Mouse (Mus musculus) ES-E14 (cell line): Measurements from ENCODE around the gene Myh6.

Experiments used
- CHD2 ChIP-seq: IDR thresholded peaks from 2 replicates; pipeline ENCODE4 v1.6.1; 2014; ENCODE audit warnings: mild to moderate bottlenecking, low read depth, low read length, inconsistent platforms
- ZC3H11A ChIP-seq: IDR thresholded peaks from 2 replicates; pipeline ENCODE4 v1.6.1; 2012; ENCODE audit warnings: low read depth, mild to moderate bottlenecking, inconsistent platforms, low read length, borderline replicate concordance
- ZNF384 ChIP-seq: IDR thresholded peaks from 2 replicates; pipeline ENCODE4 v1.6.1; 2012; ENCODE audit warnings: low read depth, low read length, inconsistent platforms

DNA sequence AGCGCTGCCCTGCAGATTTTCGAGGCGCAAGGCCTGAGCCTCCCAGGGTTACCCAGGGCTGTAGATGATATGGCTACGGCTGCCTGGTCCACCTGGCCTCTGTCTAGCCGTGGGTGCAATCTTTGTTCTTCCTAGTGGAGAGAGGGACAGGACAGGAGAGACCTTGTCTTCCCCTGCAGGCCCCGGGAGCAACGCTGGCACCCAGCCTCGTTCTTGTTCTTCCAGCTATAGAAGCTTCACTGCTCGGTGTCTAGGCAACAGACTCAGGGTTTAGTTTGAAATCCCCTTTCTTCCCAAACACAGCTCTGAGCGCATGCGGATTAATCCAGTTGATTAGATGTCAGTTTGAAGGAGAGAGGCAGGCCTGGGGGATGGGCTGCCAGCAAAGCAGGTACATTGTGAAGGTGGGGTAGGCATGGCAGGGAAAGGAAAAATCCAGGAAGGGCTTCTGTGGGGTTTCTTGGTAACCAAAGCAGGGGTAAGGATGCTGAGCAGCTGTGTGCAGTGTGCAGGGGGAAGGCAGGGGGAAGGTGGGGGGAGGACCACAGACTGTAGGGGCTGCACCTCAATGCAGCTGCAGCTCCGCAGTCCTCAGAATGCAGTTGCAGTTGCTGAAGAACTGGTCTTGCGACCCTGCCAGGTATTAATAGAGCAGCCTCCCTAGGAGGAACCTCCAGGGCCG, 28.9 kb upstream of the Myh6 start:
- TF ChIP-seq CHD2 (no peak), ZNF384 (no peak), ZC3H11A (no peak)
